Mouse (Mus musculus) midbrain, embryonic 15.5 days (tissue): Measurements from ENCODE around the gene Ypel2. TPM values are rescaled to one million over a fixed set of nuclear protein-coding genes. Genes with fewer than 3 reads are reported as not detected.
A peak's percentile ranks its signal among the peaks of the same experiment; 100 is the strongest.

Experiments
- ATAC-seq: fragments of 200-750 bp; cut with Nextera tagmentation; replicated peaks from 2 replicates; pipeline ENCODE4 v1.8.0; 2017; ENCODE audit warnings: moderate TSS enrichment
- H3K27ac ChIP-seq: fragments of 300-500 bp; sonication (generic); 2 replicates; pipeline ENCODE4 v1.5.1; 2015; ENCODE audit warnings: mild to moderate bottlenecking, inconsistent platforms
- H3K27me3 ChIP-seq: fragments of 300-500 bp; sonication (generic); replicated peaks from 2 replicates; pipeline ENCODE4 v1.6.1; 2015; ENCODE audit warnings: inconsistent platforms
- H3K36me3 ChIP-seq: fragments of 300-500 bp; sonication (generic); replicated peaks from 2 replicates; pipeline ENCODE4 v1.6.1; 2015; ENCODE audit warnings: inconsistent platforms
- H3K4me1 ChIP-seq: fragments of 300-500 bp; sonication (generic); 2 replicates; pipeline ENCODE4 v1.6.1; 2015; ENCODE audit warnings: inconsistent platforms
- H3K4me2 ChIP-seq: fragments of 300-500 bp; sonication (generic); 2 replicates; pipeline ENCODE4 v1.6.1; 2015; ENCODE audit warnings: inconsistent platforms, mild to moderate bottlenecking, moderate library complexity
- H3K4me3 ChIP-seq: fragments of 300-500 bp; sonication (generic); 2 replicates; pipeline ENCODE4 v1.5.1; 2015; ENCODE audit warnings: mild to moderate bottlenecking, inconsistent platforms
- H3K9ac ChIP-seq: fragments of 300-500 bp; sonication (generic); 2 replicates; pipeline ENCODE4 v1.6.1; 2015; ENCODE audit warnings: mild to moderate bottlenecking, inconsistent platforms
- H3K9me3 ChIP-seq: fragments of 300-500 bp; sonication (generic); 2 replicates; pipeline ENCODE4 v1.6.1; 2016; ENCODE audit warnings: inconsistent platforms
- WGBS: fragments of 180-500 bp; shearing (Covaris S2); methylation state at CpG from one replicate; pipeline ENCODE4 v1.1.7; 2015; ENCODE audit warnings: mixed read lengths; 5-methylcytosine and 5-hydroxymethylcytosine counted together
- polyA plus RNA-seq: library from polyadenylated mRNA; unstranded; fragments of >200 nt; fragmentation: Nextera tagmentation; extraction: Ambion mirVana; gene quantifications from 2 replicates; pipeline ENCODE4 v1.2.1, GENCODE M21; 2015

The Ypel2 gene
- polyA plus RNA-seq, 1 experiment from 2014 or later = 6.6 TPM

DNA sequence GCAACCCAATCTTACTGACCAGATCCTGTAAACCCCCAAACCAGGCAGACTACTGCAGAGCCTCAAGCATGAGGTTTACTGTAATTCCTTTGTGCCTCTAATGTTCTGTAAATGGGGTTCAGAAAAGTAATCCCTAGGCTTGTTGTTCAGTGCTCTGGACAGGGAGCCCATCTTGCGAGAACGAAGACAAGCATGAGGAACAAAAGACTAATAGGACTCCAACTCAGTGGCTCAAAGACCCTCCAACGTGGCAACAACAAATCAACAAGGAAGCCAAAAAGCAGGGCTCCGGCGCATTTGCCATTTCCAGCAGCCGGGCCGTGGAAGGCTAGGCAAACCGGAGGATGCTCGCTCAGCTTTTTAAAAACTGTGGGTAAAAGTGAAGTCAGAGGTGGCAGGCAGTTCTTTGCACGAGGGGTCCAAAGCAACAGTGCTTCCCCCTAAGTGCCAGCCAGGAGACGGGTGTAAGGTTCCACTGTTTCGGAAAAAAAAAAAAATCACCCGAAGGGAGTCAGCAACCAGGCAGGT, 982 bp downstream of the Ypel2 start:
- ATAC-seq = no peak
- no peaks in the 10 kb centered on the region for H3K27me3 ChIP-seq
- no peaks in the 10 kb centered on the region for H3K9me3 ChIP-seq
- no peaks in the 10 kb centered on the region for H3K36me3 ChIP-seq
- peak overlapping the region; percentile 89; the same call in 1 of the 2 replicates for H3K27ac ChIP-seq
- WGBS = 1% methylated on average over 13 of the region's 13 CpGs
- peak overlapping the region; percentile 94 for H3K4me2 ChIP-seq
- peak overlapping the region; percentile 91 for H3K4me3 ChIP-seq
- peaks cover 55% of the 10 kb centered on the region for H3K4me1 ChIP-seq
- peak overlapping the region; percentile 70 for H3K9ac ChIP-seq

GRCm38 (mm10) chr11:86991241-86991640, 2.3 kb downstream of the Ypel2 start:
- Histone ChIP-seq H3K4me1 (peaks cover 60% of the 10 kb centered on the region), H3K27me3 (no peaks in the 10 kb centered on the region), H3K4me3 (peak overlapping the region; percentile 91), H3K36me3 (no peaks in the 10 kb centered on the region), H3K9ac (no peak overlapping the region), H3K9me3 (no peaks in the 10 kb centered on the region), H3K4me2 (peak overlapping the region; percentile 94), H3K27ac (no peak overlapping the region)
- no peak for ATAC-seq
- WGBS = 92% methylated on average over 4 of the region's 4 CpGs

- Histone ChIP-seq H3K9me3 (no peaks in the 10 kb centered on the region), H3K27ac (peak overlapping the region; percentile 66), H3K36me3 (no peaks in the 10 kb centered on the region), H3K27me3 (no peaks in the 10 kb centered on the region), H3K9ac (peak overlapping the region; percentile 13; the same call in 1 of the 2 replicates), H3K4me3 (peak overlapping the region; percentile 3; the same call in 1 of the 2 replicates), H3K4me2 (peak overlapping the region; percentile 28), H3K4me1 (peaks cover 53% of the 10 kb centered on the region)
- WGBS = 9% methylated on average over 3 of the region's 3 CpGs
- no peak for ATAC-seq
Measured at GRCm38 (mm10) chr11:86990309-86990708, 3.2 kb downstream of the Ypel2 start.

GRCm38 (mm10) chr11:86984990-86985389, 8.5 kb downstream of the Ypel2 start:
- 70% methylated on average over 3 of the region's 3 CpGs for WGBS
- H3K4me3 ChIP-seq = no peak overlapping the region
- no peaks in the 10 kb centered on the region for H3K9me3 ChIP-seq
- no peak overlapping the region for H3K4me2 ChIP-seq
- H3K4me1 ChIP-seq = peaks cover 24% of the 10 kb centered on the region
- no peak overlapping the region for H3K27ac ChIP-seq
- no peaks in the 10 kb centered on the region for H3K36me3 ChIP-seq
- no peaks in the 10 kb centered on the region for H3K27me3 ChIP-seq
- H3K9ac ChIP-seq = no peak overlapping the region
- ATAC-seq = no peak

DNA sequence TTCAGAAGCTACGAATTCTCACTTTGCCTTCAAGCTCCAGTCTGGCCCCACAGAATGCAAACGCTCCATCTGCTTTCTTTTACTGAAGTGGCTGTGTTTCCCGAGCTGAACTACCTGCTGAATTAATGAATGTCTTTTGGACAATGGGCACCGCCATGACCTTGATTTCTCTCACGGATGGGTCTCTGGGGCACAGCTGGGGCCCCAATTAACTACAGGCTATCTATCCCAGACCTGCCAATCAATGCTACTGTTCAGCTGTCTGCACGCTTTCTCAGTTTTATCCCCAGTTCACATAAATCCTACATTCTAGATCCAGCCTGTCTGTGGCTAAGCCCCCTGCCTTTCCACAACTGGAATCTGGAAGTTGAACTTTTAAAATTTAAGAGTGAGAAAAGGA, 10.5 kb downstream of the Ypel2 start:
- Histone ChIP-seq H3K4me3 (no peak overlapping the region), H3K4me2 (no peak overlapping the region), H3K27ac (peak overlapping the region; percentile 34), H3K9me3 (no peaks in the 10 kb centered on the region), H3K4me1 (peaks cover 14% of the 10 kb centered on the region), H3K9ac (no peak overlapping the region), H3K27me3 (no peaks in the 10 kb centered on the region), H3K36me3 (no peaks in the 10 kb centered on the region)
- WGBS = 19% methylated on average over 6 of the region's 6 CpGs
- no peak for ATAC-seq

GRCm38 (mm10) chr11:86981229-86981791, 12.2 kb downstream of the Ypel2 start:
- no peak for ATAC-seq
- 71% methylated on average over 5 of the region's 5 CpGs for WGBS
- no peaks in the 10 kb centered on the region for H3K9me3 ChIP-seq

GRCm38 (mm10) chr11:86980526-86980925, 13.0 kb downstream of the Ypel2 start:
- H3K4me2 ChIP-seq = no peak overlapping the region
- H3K4me1 ChIP-seq = 0 out of 2 replicates have a peak, but pooled peaks cover 10% of the 10 kb centered on the region
- ATAC-seq = no peak
- WGBS = 89% methylated on average over 6 of the region's 6 CpGs
- no peak overlapping the region for H3K27ac ChIP-seq
- no peak overlapping the region for H3K9ac ChIP-seq
- no peaks in the 10 kb centered on the region for H3K9me3 ChIP-seq
- no peaks in the 10 kb centered on the region for H3K36me3 ChIP-seq
- H3K27me3 ChIP-seq = no peaks in the 10 kb centered on the region
- no peak overlapping the region for H3K4me3 ChIP-seq

More at GRCm38 (mm10) chr11:86981229-86981791, 12.2 kb downstream of the Ypel2 start:
- no peak overlapping the region for H3K27ac ChIP-seq
- H3K9ac ChIP-seq = no peak overlapping the region
- H3K27me3 ChIP-seq = no peaks in the 10 kb centered on the region
- H3K4me2 ChIP-seq = no peak overlapping the region
- no peak overlapping the region for H3K4me3 ChIP-seq
- H3K4me1 ChIP-seq = 0 out of 2 replicates have a peak, but pooled peaks cover 6% of the 10 kb centered on the region
- no peaks in the 10 kb centered on the region for H3K36me3 ChIP-seq

GRCm38 (mm10) chr11:86979799-86980198, 13.7 kb downstream of the Ypel2 start:
- H3K4me1 ChIP-seq = 0 out of 2 replicates have a peak, but pooled peaks cover 12% of the 10 kb centered on the region
- no peaks in the 10 kb centered on the region for H3K9me3 ChIP-seq
- H3K36me3 ChIP-seq = no peaks in the 10 kb centered on the region
- no peak overlapping the region for H3K9ac ChIP-seq
- no peak for ATAC-seq
- H3K4me3 ChIP-seq = no peak overlapping the region
- no peak overlapping the region for H3K4me2 ChIP-seq
- H3K27ac ChIP-seq = no peak overlapping the region
- no peaks in the 10 kb centered on the region for H3K27me3 ChIP-seq
- 94% methylated on average over 7 of the region's 7 CpGs for WGBS

DNA sequence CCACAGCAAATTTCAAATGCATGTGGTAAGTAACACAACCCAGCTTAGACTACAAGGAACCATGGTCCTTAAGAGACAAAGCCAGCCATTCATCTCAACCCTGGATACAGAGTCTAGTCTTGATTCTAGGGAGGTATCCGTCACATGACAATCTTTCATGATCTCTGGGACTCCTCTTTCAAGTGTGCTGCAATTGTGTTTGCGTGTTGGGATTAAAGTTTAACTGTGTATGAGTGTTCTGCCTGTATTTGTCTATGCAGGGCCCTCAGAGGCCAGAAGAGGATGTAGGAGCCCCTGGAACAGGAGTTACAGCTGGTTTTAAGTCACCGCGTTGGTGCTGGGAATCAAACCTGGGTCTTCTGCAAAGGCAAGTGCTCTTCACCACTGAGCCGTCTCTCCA, 16.3 kb downstream of the Ypel2 start:
- 96% methylated on average over 5 of the region's 5 CpGs for WGBS
- no peak for ATAC-seq

DNA sequence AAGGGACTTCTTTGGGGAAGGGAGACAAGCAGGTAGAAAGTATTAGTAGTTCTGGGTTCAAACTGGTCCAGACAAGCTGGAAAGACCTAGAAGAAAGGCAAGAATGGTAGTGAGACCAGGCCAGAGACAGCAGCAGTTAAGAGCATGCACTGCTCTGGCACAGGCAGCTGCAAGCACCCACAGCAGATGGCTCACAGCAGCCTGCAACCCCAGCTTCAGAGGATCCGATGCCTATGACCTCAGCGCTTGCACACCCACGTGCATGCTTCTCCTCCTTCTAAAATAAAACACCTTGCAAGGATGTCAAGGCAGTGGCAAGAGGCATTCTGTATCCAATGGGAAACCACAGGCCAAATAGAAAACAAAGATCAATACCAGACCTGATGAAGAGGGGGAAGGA, 19.1 kb downstream of the Ypel2 start:
- Histone ChIP-seq H3K27me3 (no peaks in the 10 kb centered on the region), H3K4me2 (no peak overlapping the region), H3K4me1 (peaks cover 28% of the 10 kb centered on the region), H3K9me3 (no peaks in the 10 kb centered on the region), H3K27ac (0 out of 2 replicates have a peak overlapping the region, but pooled peaks have one; percentile 55), H3K4me3 (no peak overlapping the region), H3K36me3 (no peaks in the 10 kb centered on the region), H3K9ac (no peak overlapping the region)
- 61% methylated on average over 3 of the region's 3 CpGs for WGBS
- no peak for ATAC-seq

More for the DNA sequence above, 16.3 kb downstream of the Ypel2 start:
- H3K9me3 ChIP-seq = no peaks in the 10 kb centered on the region
- no peak overlapping the region for H3K4me3 ChIP-seq
- H3K27me3 ChIP-seq = no peaks in the 10 kb centered on the region
- no peak overlapping the region for H3K9ac ChIP-seq
- no peak overlapping the region for H3K4me2 ChIP-seq
- H3K27ac ChIP-seq = no peak overlapping the region
- H3K36me3 ChIP-seq = no peaks in the 10 kb centered on the region
- peaks cover 28% of the 10 kb centered on the region for H3K4me1 ChIP-seq

DNA sequence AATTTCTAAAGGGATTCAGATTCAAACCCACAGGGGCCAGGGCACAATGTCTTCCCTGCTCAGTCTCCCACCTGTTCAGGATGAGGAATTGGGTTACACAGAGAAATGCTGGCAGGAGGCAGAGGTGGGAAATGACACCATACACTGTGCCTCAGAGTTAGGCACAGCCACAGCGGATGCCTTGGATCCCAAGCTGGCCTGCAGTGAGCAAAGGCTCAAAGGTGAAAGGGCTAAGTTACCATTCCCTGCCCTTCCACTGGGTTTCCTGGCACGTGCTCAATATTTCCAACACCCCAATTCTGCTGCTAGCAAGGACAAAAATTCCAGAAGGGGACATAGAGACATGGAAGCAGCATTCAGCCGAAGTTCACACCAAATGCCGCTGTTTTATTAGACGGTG, 20.3 kb downstream of the Ypel2 start:
- no peak for ATAC-seq
- H3K27me3 ChIP-seq = no peaks in the 10 kb centered on the region
- peak overlapping the region; percentile 55; the same call in 1 of the 2 replicates for H3K27ac ChIP-seq
- peaks cover 28% of the 10 kb centered on the region for H3K4me1 ChIP-seq
- no peak overlapping the region for H3K9ac ChIP-seq
- no peak overlapping the region for H3K4me2 ChIP-seq
- H3K36me3 ChIP-seq = no peaks in the 10 kb centered on the region
- 66% methylated on average over 5 of the region's 5 CpGs for WGBS
- no peak overlapping the region for H3K4me3 ChIP-seq
- no peaks in the 10 kb centered on the region for H3K9me3 ChIP-seq

DNA sequence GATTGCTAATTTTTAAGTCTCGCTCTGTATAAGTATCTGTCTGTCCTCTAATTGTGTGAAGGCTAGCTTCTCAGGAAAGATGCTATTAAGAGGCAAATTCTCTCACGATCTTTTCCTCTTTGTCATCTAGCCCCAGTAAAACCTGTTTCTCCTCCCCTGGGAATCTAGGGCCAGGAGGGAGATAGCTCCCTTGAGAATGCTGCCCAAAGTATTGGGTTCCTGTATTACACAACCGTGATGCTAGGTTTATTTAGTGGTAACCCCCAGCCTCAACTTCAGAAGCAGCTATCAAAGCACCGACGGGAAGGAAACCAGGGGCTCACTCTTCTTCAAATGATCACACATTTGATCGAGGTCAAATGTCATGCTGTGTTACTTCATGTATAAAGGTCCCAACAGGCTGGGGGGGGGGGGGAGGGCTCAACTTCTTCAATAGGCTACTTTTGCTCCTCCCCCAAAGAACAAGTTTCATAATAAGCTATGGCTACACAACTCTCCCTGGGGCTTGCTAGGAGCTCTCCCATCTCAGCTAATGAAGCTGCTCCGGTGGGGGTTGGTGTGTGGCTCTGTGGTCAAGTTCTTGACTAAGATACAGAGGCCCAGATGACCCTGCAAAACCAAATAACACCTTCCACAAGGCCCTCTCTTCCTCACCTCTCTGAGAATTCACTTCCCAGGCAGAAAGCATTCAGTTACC, 22.3 kb downstream of the Ypel2 start:
- WGBS = 70% methylated on average over 7 of the region's 7 CpGs
- no peak for ATAC-seq
- Histone ChIP-seq H3K4me2 (no peak overlapping the region), H3K27ac (no peak overlapping the region), H3K9ac (no peak overlapping the region), H3K9me3 (no peaks in the 10 kb centered on the region), H3K27me3 (no peaks in the 10 kb centered on the region), H3K4me3 (no peak overlapping the region), H3K36me3 (no peaks in the 10 kb centered on the region), H3K4me1 (peaks cover 28% of the 10 kb centered on the region)
